8 mouse cellular contexts compared by ENCODE assay signal in genomic region chr8:77629858-77630537, GRCm38 (mm10). TPM values are rescaled to one million over a fixed set of nuclear protein-coding genes. Genes with fewer than 3 reads are reported as not detected.
DNase-seq lines count a peak whose midpoint lies in the region; ATAC-seq and TF ChIP-seq lines count a peak whose summit lies in the region.

No protein-coding gene starts in this region.

- no peak overlapping the region for H3K4me3 ChIP-seq in limb, embryonic 14.5 days (replicated peaks; ENCODE audit: low read length)

- TF ChIP-seq POLR2A in limb, embryonic 14.5 days (IDR thresholded peaks at IDR 0.05; ENCODE audit: borderline replicate concordance, extremely low read depth, insufficient read depth, insufficient read length): no peak

- H3K27me3 ChIP-seq in limb, embryonic 14.5 days (ENCODE audit: control insufficient read depth, insufficient read depth, low read length): no peaks in the 10 kb centered on the region
- no peaks in the 10 kb centered on the region for H3K27me3 ChIP-seq in splenic B cell, adult 2 months (ENCODE audit: control insufficient read depth, insufficient read depth, low read length, poor library complexity, severe bottlenecking)

- H3K27ac ChIP-seq in limb, embryonic 14.5 days (replicated peaks; ENCODE audit: low read depth, low read length): no peak overlapping the region

- H3K36me3 ChIP-seq in limb, embryonic 14.5 days (ENCODE audit: control insufficient read depth, insufficient read depth, low read length): no peaks in the 10 kb centered on the region
- H3K36me3 ChIP-seq in splenic B cell, adult 2 months (ENCODE audit: control insufficient read depth, insufficient read depth, low read length, poor library complexity, severe bottlenecking): no peaks in the 10 kb centered on the region

- H3K9me3 ChIP-seq in limb, embryonic 14.5 days (ENCODE audit: control insufficient read depth, low read length): no peaks in the 10 kb centered on the region

- ATAC-seq in granulocyte monocyte progenitor cell, adult 5-6 weeks (replicated peaks; ENCODE audit: poor library complexity, severe bottlenecking): peak; percentile 98
- ATAC-seq in limb, embryonic 14.5 days (ENCODE audit: low FRiP score, low read depth): peak; percentile 87

- peak; percentile 41 for DNase-seq in 3134 (ENCODE audit: extremely low read depth, insufficient read length, low spot score)
- DNase-seq in adrenal gland, adult 2 months: peak; percentile 76
- DNase-seq in embryo, embryonic 11.5 days (ENCODE audit: low read depth, low spot score): peak; percentile 78
- peak; percentile 68 for DNase-seq in kidney, adult 9 months
- DNase-seq in limb, embryonic 14.5 days (ENCODE audit: low spot score): peak; percentile 88
- peak; percentile 34 to 60 for DNase-seq in natural killer cell, adult 2 months (ENCODE audit: low spot score in 2 of 2)
- DNase-seq in splenic B cell, adult 2 months (ENCODE audit: low read depth, low spot score): peak; percentile 77

- no peak overlapping the region for H3K4me2 ChIP-seq in limb, embryonic 14.5 days (replicated peaks; ENCODE audit: low read depth, low read length, severe bottlenecking)

- H3K9ac ChIP-seq in limb, embryonic 14.5 days (ENCODE audit: low read depth, low read length, severe bottlenecking): no peak overlapping the region

- 15% methylated on average over 15 of the region's 15 CpGs for WGBS in limb, embryonic 14.5 days

- H3K4me1 ChIP-seq in limb, embryonic 14.5 days (ENCODE audit: control insufficient read depth, insufficient read depth, low read length): peaks cover 9% of the 10 kb centered on the region; the same call in 1 of the 2 replicates

RNA-seq across cellular contexts. Expression of gene Tmem184c, which starts 19.5 kb away (rescaled TPM):
- total RNA-seq in adrenal gland, adult 2 months (2021): 10 to 100 TPM; 35.6 to 36.9 TPM
- polyA plus RNA-seq in adrenal gland, adult 2 months (2012; rRNA removed): 10.1 and 10.2 TPM in 2 replicates
- total RNA-seq in granulocyte monocyte progenitor cell, adult 5-6 weeks (2014; fragmentation: Nextera tagmentation): 18.5 and 24.8 TPM in 2 replicates
- total RNA-seq in granulocyte monocyte progenitor cell, adult 5-6 weeks (2017): 23.6 and 23.8 TPM in 2 replicates
- polyA plus RNA-seq in limb, embryonic 14.5 days (2012; rRNA removed): 26.5 and 27.6 TPM in 2 replicates
- polyA plus RNA-seq in limb, embryonic 14.5 days (2014; fragmentation: Nextera tagmentation; extraction: Ambion mirVana): 32.4 and 37.2 TPM in 2 replicates
